Mouse (Mus musculus): ENCODE measurements around the gene Pip4k2c. TPM values are rescaled to one million over a fixed set of nuclear protein-coding genes. Genes with fewer than 3 reads are reported as not detected.

Pip4k2c gene
- polyA plus RNA-seq, 1 experiment from 2014 or later, result 22.1 TPM

- Histone ChIP-seq H3K4me1 (replicated peaks) (no peaks in the 10 kb centered on the region), H3K9me3 (no peaks in the 10 kb centered on the region), H3K9ac (no peak overlapping the region), H3K4me2 (no peak overlapping the region), H3K27me3 (no peaks in the 10 kb centered on the region), H3K36me3 (no peaks in the 10 kb centered on the region), H3K4me3 (no peak overlapping the region), H3K27ac (no peak overlapping the region)
- WGBS, result 90% methylated on average over 4 of the region's 4 CpGs
- no peak for ATAC-seq (ENCODE audit: low FRiP score)
Measured at GRCm38 (mm10) chr10:127150471-127150872, 60.9 kb downstream of the Pip4k2c start.

- no peaks in the 10 kb centered on the region for H3K36me3 ChIP-seq
- no peak for ATAC-seq (ENCODE audit: low FRiP score)
- H3K4me3 ChIP-seq, result no peak overlapping the region
- H3K27ac ChIP-seq, result no peak overlapping the region
- no peaks in the 10 kb centered on the region for H3K27me3 ChIP-seq
- H3K9me3 ChIP-seq, result no peaks in the 10 kb centered on the region
- no peak overlapping the region for H3K9ac ChIP-seq
- H3K4me1 ChIP-seq (replicated peaks), result no peaks in the 10 kb centered on the region
- H3K4me2 ChIP-seq, result no peak overlapping the region
- whole genome bisulfite sequencing, result 80% methylated on average over 6 of the region's 6 CpGs
Measured at GRCm38 (mm10) chr10:127147135-127147534, 64.2 kb downstream of the Pip4k2c start.

Other genes starting within 250 kb of the Pip4k2c start
- 18.9 and 19.8 TPM in 2 replicates for gene Ctdsp2, start 232.9 kb downstream of the Pip4k2c start, polyA plus RNA-seq (2015; fragmentation: Nextera tagmentation; extraction: Ambion mirVana)
- 5.5 and 5.9 TPM in 2 replicates for gene Avil, start 210.9 kb downstream of the Pip4k2c start, polyA plus RNA-seq (2015; fragmentation: Nextera tagmentation; extraction: Ambion mirVana)
- gene Tsfm, start 180.7 kb downstream of the Pip4k2c start, polyA plus RNA-seq (2015; fragmentation: Nextera tagmentation; extraction: Ambion mirVana), result 63.4 and 65.5 TPM in 2 replicates
- 21.6 and 22.8 TPM in 2 replicates for gene Mettl1, start 170.2 kb downstream of the Pip4k2c start, polyA plus RNA-seq (2015; fragmentation: Nextera tagmentation; extraction: Ambion mirVana)
- 0.12 and 0.28 TPM in 2 replicates for gene Eef1akmt3, start 170.1 kb downstream of the Pip4k2c start, polyA plus RNA-seq (2015; fragmentation: Nextera tagmentation; extraction: Ambion mirVana)
- gene Cyp27b1, start 163.3 kb downstream of the Pip4k2c start, polyA plus RNA-seq (2015; fragmentation: Nextera tagmentation; extraction: Ambion mirVana), result 0.23 and 0.27 TPM in 2 replicates
- 5.8 and 5.9 TPM in 2 replicates for gene March9, start 151.4 kb downstream of the Pip4k2c start, polyA plus RNA-seq (2015; fragmentation: Nextera tagmentation; extraction: Ambion mirVana)
- gene Cdk4, start 148.1 kb downstream of the Pip4k2c start, polyA plus RNA-seq (2015; fragmentation: Nextera tagmentation; extraction: Ambion mirVana), result 1,183 and 1,237 TPM in 2 replicates
- gene Tspan31, start 141.3 kb downstream of the Pip4k2c start, polyA plus RNA-seq (2015; fragmentation: Nextera tagmentation; extraction: Ambion mirVana), result 122 and 129 TPM in 2 replicates
- gene Agap2, start 136.3 kb downstream of the Pip4k2c start, polyA plus RNA-seq (2015; fragmentation: Nextera tagmentation; extraction: Ambion mirVana), result 3.0 and 3.1 TPM in 2 replicates
- 144 and 146 TPM in 2 replicates for gene Os9, start 90.5 kb downstream of the Pip4k2c start, polyA plus RNA-seq (2015; fragmentation: Nextera tagmentation; extraction: Ambion mirVana)
- 40.6 and 42.3 TPM in 2 replicates for gene B4galnt1, start 46.4 kb downstream of the Pip4k2c start, polyA plus RNA-seq (2015; fragmentation: Nextera tagmentation; extraction: Ambion mirVana)
- gene Slc26a10, start 30.9 kb downstream of the Pip4k2c start, polyA plus RNA-seq (2015; fragmentation: Nextera tagmentation; extraction: Ambion mirVana), result 1.0 and 1.1 TPM in 2 replicates
- 28.4 and 30.7 TPM in 2 replicates for gene Arhgef25, start 21.5 kb downstream of the Pip4k2c start, polyA plus RNA-seq (2015; fragmentation: Nextera tagmentation; extraction: Ambion mirVana)
- gene Dtx3, start 15.9 kb downstream of the Pip4k2c start, polyA plus RNA-seq (2015; fragmentation: Nextera tagmentation; extraction: Ambion mirVana), result 211 and 221 TPM in 2 replicates
- gene Kif5a, start 51.8 kb upstream of the Pip4k2c start, polyA plus RNA-seq (2015; fragmentation: Nextera tagmentation; extraction: Ambion mirVana), result 86.3 and 88.5 TPM in 2 replicates
- 308 and 330 TPM in 2 replicates for gene Dctn2, start 54.8 kb upstream of the Pip4k2c start, polyA plus RNA-seq (2015; fragmentation: Nextera tagmentation; extraction: Ambion mirVana)
- gene Mbd6, start 77.4 kb upstream of the Pip4k2c start, polyA plus RNA-seq (2015; fragmentation: Nextera tagmentation; extraction: Ambion mirVana), result 12.1 and 16.5 TPM in 2 replicates
- 116 and 119 TPM in 2 replicates for gene Mars, start 100.2 kb upstream of the Pip4k2c start, polyA plus RNA-seq (2015; fragmentation: Nextera tagmentation; extraction: Ambion mirVana)
- 1.0 and 1.1 TPM in 2 replicates for gene Arhgap9, start 110.4 kb upstream of the Pip4k2c start, polyA plus RNA-seq (2015; fragmentation: Nextera tagmentation; extraction: Ambion mirVana)
- 1.6 and 1.8 TPM in 2 replicates for gene Gli1, start 130.4 kb upstream of the Pip4k2c start, polyA plus RNA-seq (2015; fragmentation: Nextera tagmentation; extraction: Ambion mirVana)
- gene Inhbe, start 142.8 kb upstream of the Pip4k2c start, polyA plus RNA-seq (2015; fragmentation: Nextera tagmentation; extraction: Ambion mirVana), result not detected in 2 replicates
- 0.09 TPM in 1 of 2 replicates, not detected in the other for gene Inhbc, start 158.8 kb upstream of the Pip4k2c start, polyA plus RNA-seq (2015; fragmentation: Nextera tagmentation; extraction: Ambion mirVana)
- gene R3hdm2, start 168.7 kb upstream of the Pip4k2c start, polyA plus RNA-seq (2015; fragmentation: Nextera tagmentation; extraction: Ambion mirVana), result 36.4 and 39.9 TPM in 2 replicates